Mouse (Mus musculus) cerebellum, postnatal 4 days (tissue): Measurements from ENCODE around the gene Tas2r104.

Source experiments
- DNase-seq, 2 experiments: peaks; one replicate each; pipeline ENCODE4 v3.0.0; 2022; ENCODE audit warnings: low spot score in 2 of 2, mixed read lengths in 1 of 2

Tas2r104 gene

DNA sequence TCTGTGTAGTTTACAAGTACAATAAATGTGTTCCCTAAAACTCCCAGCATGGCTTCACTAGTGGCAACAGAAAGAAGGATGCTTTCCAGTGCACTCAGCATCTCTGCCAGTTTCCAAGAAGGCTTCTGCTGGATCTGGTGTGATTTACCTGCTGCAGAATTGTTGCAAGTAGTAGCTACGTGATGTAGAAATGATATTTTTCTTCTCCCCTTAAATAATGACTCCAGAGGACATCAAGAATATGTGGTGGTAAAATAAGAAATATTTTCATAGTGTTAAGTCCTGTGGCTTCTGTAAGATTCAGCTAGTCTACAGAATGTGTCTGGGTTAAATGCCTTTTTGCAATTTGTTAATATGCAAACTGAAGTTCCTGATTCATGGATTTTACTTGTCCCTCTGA, at the start of gene Tas2r104:
Gene Tas2r104, minus strand, starts transcription at position 101 of the 400 bp plus-strand sequence.
- no peak for DNase-seq

GRCm38 (mm10) chr6:131712803-131713202, 27.3 kb upstream of the Tas2r104 start:
- DNase-seq, result no peak

GRCm38 (mm10) chr6:131689963-131690362, 4.4 kb upstream of the Tas2r104 start, which contains the start of gene Tas2r114:
TSS of gene Tas2r114 (minus strand) at chr6:131690063.
- DNase-seq, result no peak

- DNase-seq, result no peak
Measured at GRCm38 (mm10) chr6:131687395-131687794, 1.9 kb upstream of the Tas2r104 start, which contains the start of gene Tas2r105. TSS of gene Tas2r105 (minus strand) at chr6:131687495.

GRCm38 (mm10) chr6:131678786-131679185, 6.8 kb downstream of the Tas2r104 start, which contains the start of gene Tas2r106:
TSS of gene Tas2r106 (minus strand) at chr6:131678886.
- DNase-seq, result no peak

GRCm38 (mm10) chr6:131660049-131660448, 25.5 kb downstream of the Tas2r104 start, which contains the start of gene Tas2r107:
TSS of gene Tas2r107 (minus strand) at chr6:131660149.
- DNase-seq, result no peak
